Mouse (Mus musculus) embryonic fibroblast, embryonic 13.5 days (primary cell): Measurements from ENCODE around the gene Micall2.

Experiments used
- CTCF ChIP-seq: IDR thresholded peaks from 2 replicates; pipeline ENCODE4 v1.5.1; 2011; ENCODE audit warnings: mild to moderate bottlenecking, control low read depth, low read length, moderate library complexity, borderline replicate concordance; ENCODE audit not compliant: insufficient read depth
- POLR2A ChIP-seq: IDR thresholded peaks from 2 replicates; pipeline ENCODE4 v1.6.1; 2011; ENCODE audit warnings: low read depth, mild to moderate bottlenecking, control low read depth, low read length, moderate library complexity

GRCm38 (mm10) chr5:139661713-139662112 lies 74.4 kb downstream of the Micall2 start:
- TF ChIP-seq POLR2A (no peak), CTCF (no peak)
